Mouse (Mus musculus) forebrain, embryonic 14.5 days (tissue): ENCODE measurements around the gene Snx6. TPM values are rescaled to one million over a fixed set of nuclear protein-coding genes. Genes with fewer than 3 reads are reported as not detected.

Experiments used
- ATAC-seq: fragments of 200-750 bp; cut with Nextera tagmentation; 2 replicates; pipeline ENCODE4 v1.8.0; 2017; ENCODE audit warnings: mild to moderate bottlenecking, moderate library complexity
- DNase-seq: peaks from one replicate; pipeline ENCODE4 v3.0.0-alpha.2; 2015; ENCODE audit warnings: low spot score
- H3K27ac ChIP-seq: fragments of 300-500 bp; sonication (generic); 2 replicates; pipeline ENCODE4 v1.5.1; 2014; ENCODE audit warnings: low read depth, mild to moderate bottlenecking, control low read depth, low read length, moderate library complexity
- H3K27me3 ChIP-seq: fragments of 300-500 bp; sonication (generic); replicated peaks from 2 replicates; pipeline ENCODE4 v1.6.1; 2014; ENCODE audit warnings: low read length, control low read depth, mixed read lengths; ENCODE audit not compliant: control insufficient read depth, insufficient read depth
- H3K36me3 ChIP-seq: fragments of 300-500 bp; sonication (generic); 2 replicates; pipeline ENCODE4 v1.6.1; 2014; ENCODE audit warnings: low read length, control low read depth; ENCODE audit not compliant: control insufficient read depth, insufficient read depth
- H3K4me1 ChIP-seq: fragments of 300-500 bp; sonication (generic); 2 replicates; pipeline ENCODE4 v1.6.1; 2014; ENCODE audit warnings: antibody characterized with exemption, low read length, control low read depth; ENCODE audit not compliant: control insufficient read depth, insufficient read depth
- H3K4me2 ChIP-seq: fragments of 300-500 bp; sonication (generic); 2 replicates; pipeline ENCODE4 v1.6.1; 2014; ENCODE audit warnings: mild to moderate bottlenecking, control low read depth, low read length
- H3K4me3 ChIP-seq: fragments of 300-500 bp; sonication (generic); 2 replicates; pipeline ENCODE4 v1.5.1; 2014; ENCODE audit warnings: low read depth, low read length, control low read depth
- H3K9ac ChIP-seq: fragments of 300-500 bp; sonication (generic); 2 replicates; pipeline ENCODE4 v1.6.1; 2014; ENCODE audit warnings: mild to moderate bottlenecking, low read length, control low read depth, moderate library complexity
- H3K9me3 ChIP-seq: fragments of 300-500 bp; sonication (generic); replicated peaks from 2 replicates; pipeline ENCODE4 v1.6.1; 2016; ENCODE audit warnings: low read length, control low read depth, mixed read lengths; ENCODE audit not compliant: control insufficient read depth
- WGBS: fragments of 180-500 bp; shearing (Covaris S2); extraction: QIAGEN DNeasy Blood & Tissue Kit; methylation state at CpG from one replicate; pipeline ENCODE4 v1.1.7; 2014; 5-methylcytosine and 5-hydroxymethylcytosine counted together
- polyA plus RNA-seq: library from polyadenylated mRNA; unstranded; fragments of >200 nt; fragmentation: Nextera tagmentation; extraction: Ambion mirVana; gene quantifications from 2 replicates; pipeline ENCODE4 v1.2.1, GENCODE M21; 2014

Gene Snx6
- polyA plus RNA-seq, result 187 and 194 TPM in 2 replicates

GRCm38 (mm10) chr12:54795153-54795998 is at the start of gene Snx6:
Gene Snx6 (minus strand): TSS chr12:54795703.
- Histone ChIP-seq H3K4me1 (peaks cover 14% of the 10 kb centered on the region), H3K4me2 (peak within 1 kb of the TSS; percentile 60), H3K27me3 (no peaks in the 10 kb centered on the region), H3K9ac (peak within 1 kb of the TSS; percentile 98), H3K9me3 (no peaks in the 10 kb centered on the region), H3K36me3 (peaks cover 11% of the 10 kb centered on the region), H3K4me3 (peak within 1 kb of the TSS; percentile 94), H3K27ac (peak within 1 kb of the TSS; percentile 71)
- DNase-seq (peak; percentile 94), ATAC-seq (peak; percentile 97)
- under 1% methylated on average over 75 of the region's 76 CpGs for WGBS

GRCm38 (mm10) chr12:54844415-54844814 is 48.9 kb upstream of the Snx6 start:
- Histone ChIP-seq H3K27ac (no peak overlapping the region), H3K9me3 (no peaks in the 10 kb centered on the region), H3K9ac (no peak overlapping the region), H3K27me3 (no peaks in the 10 kb centered on the region), H3K4me1 (no peaks in the 10 kb centered on the region), H3K4me2 (no peak overlapping the region), H3K4me3 (no peak overlapping the region), H3K36me3 (no peaks in the 10 kb centered on the region)
- ATAC-seq (no peak), DNase-seq (no peak)

GRCm38 (mm10) chr12:54841576-54841975 is 46.1 kb upstream of the Snx6 start:
- WGBS, result 95% methylated on average over 1 of the region's 1 CpGs
- H3K4me3 ChIP-seq, result no peak overlapping the region
- H3K36me3 ChIP-seq, result no peaks in the 10 kb centered on the region
- no peak overlapping the region for H3K9ac ChIP-seq
- DNase-seq, result no peak
- no peak overlapping the region for H3K27ac ChIP-seq
- H3K27me3 ChIP-seq, result no peaks in the 10 kb centered on the region
- H3K9me3 ChIP-seq, result no peaks in the 10 kb centered on the region
- no peak overlapping the region for H3K4me2 ChIP-seq
- no peak for ATAC-seq
- H3K4me1 ChIP-seq, result no peaks in the 10 kb centered on the region

GRCm38 (mm10) chr12:54839815-54840214 is 44.3 kb upstream of the Snx6 start:
- ATAC-seq (no peak), DNase-seq (no peak)
- H3K36me3 ChIP-seq, result no peaks in the 10 kb centered on the region
- no peaks in the 10 kb centered on the region for H3K27me3 ChIP-seq
- no peak overlapping the region for H3K4me3 ChIP-seq
- no peaks in the 10 kb centered on the region for H3K9me3 ChIP-seq
- no peak overlapping the region for H3K9ac ChIP-seq
- 0 out of 2 replicates have a peak, but pooled peaks cover 3% of the 10 kb centered on the region for H3K4me1 ChIP-seq
- no peak overlapping the region for H3K4me2 ChIP-seq
- 77% methylated on average over 2 of the region's 2 CpGs for WGBS
- H3K27ac ChIP-seq, result no peak overlapping the region

- Histone ChIP-seq H3K4me2 (no peak overlapping the region), H3K27me3 (no peaks in the 10 kb centered on the region), H3K4me3 (no peak overlapping the region), H3K27ac (no peak overlapping the region), H3K4me1 (0 out of 2 replicates have a peak, but pooled peaks cover 4% of the 10 kb centered on the region), H3K36me3 (no peaks in the 10 kb centered on the region), H3K9me3 (no peaks in the 10 kb centered on the region), H3K9ac (no peak overlapping the region)
- ATAC-seq (no peak), DNase-seq (no peak)
Observed at GRCm38 (mm10) chr12:54838931-54839330, 43.4 kb upstream of the Snx6 start.

- 82% methylated on average over 18 of the region's 18 CpGs for WGBS
- Histone ChIP-seq H3K4me3 (no peak overlapping the region), H3K27me3 (no peaks in the 10 kb centered on the region), H3K9me3 (no peaks in the 10 kb centered on the region), H3K9ac (no peak overlapping the region), H3K4me1 (0 out of 2 replicates have a peak, but pooled peaks cover 4% of the 10 kb centered on the region), H3K36me3 (no peaks in the 10 kb centered on the region), H3K4me2 (no peak overlapping the region), H3K27ac (no peak overlapping the region)
- no peak for DNase-seq
- no peak for ATAC-seq
Observed at GRCm38 (mm10) chr12:54835608-54836570, 40.4 kb upstream of the Snx6 start.

- Histone ChIP-seq H3K9ac (peak overlapping the region; percentile 50; the same call in 1 of the 2 replicates), H3K9me3 (no peaks in the 10 kb centered on the region), H3K4me1 (0 out of 2 replicates have a peak, but pooled peaks cover 4% of the 10 kb centered on the region), H3K27ac (no peak overlapping the region), H3K36me3 (no peaks in the 10 kb centered on the region), H3K4me2 (peak overlapping the region; percentile 44), H3K27me3 (no peaks in the 10 kb centered on the region), H3K4me3 (peak overlapping the region; percentile 11; the same call in 1 of the 2 replicates)
- WGBS, result 20% methylated on average over 11 of the region's 11 CpGs
- DNase-seq, result peak; percentile 62
- ATAC-seq, result peak; percentile 87
Observed at GRCm38 (mm10) chr12:54834925-54835447, 39.5 kb upstream of the Snx6 start.

GRCm38 (mm10) chr12:54833856-54834399 is 38.4 kb upstream of the Snx6 start:
- 0 out of 2 replicates have a peak, but pooled peaks cover 4% of the 10 kb centered on the region for H3K4me1 ChIP-seq
- no peaks in the 10 kb centered on the region for H3K36me3 ChIP-seq
- H3K4me3 ChIP-seq, result no peak overlapping the region
- H3K27ac ChIP-seq, result no peak overlapping the region
- WGBS, result 75% methylated on average over 9 of the region's 9 CpGs
- ATAC-seq (no peak), DNase-seq (no peak)
- no peaks in the 10 kb centered on the region for H3K27me3 ChIP-seq
- no peak overlapping the region for H3K9ac ChIP-seq
- H3K4me2 ChIP-seq, result no peak overlapping the region
- no peaks in the 10 kb centered on the region for H3K9me3 ChIP-seq
